Mouse (Mus musculus) G1E-ER4 (cell line): ENCODE results near the gene A730046J19Rik. TPM values are rescaled to one million over a fixed set of nuclear protein-coding genes. Genes with fewer than 3 reads are reported as not detected.

ENCODE experiments used
- GATA1 ChIP-seq: IDR thresholded peaks from one replicate; pipeline ENCODE4 v1.8.0; 2012; ENCODE audit warnings: low read length, inconsistent platforms
- polyA plus RNA-seq: library from polyadenylated mRNA; stranded (reverse); fragments of >175 nt; gene quantifications from 2 replicates; pipeline ENCODE4 v1.2.3, GENCODE M21; 2012

The A730046J19Rik gene
- polyA plus RNA-seq: not detected in 2 replicates

DNA sequence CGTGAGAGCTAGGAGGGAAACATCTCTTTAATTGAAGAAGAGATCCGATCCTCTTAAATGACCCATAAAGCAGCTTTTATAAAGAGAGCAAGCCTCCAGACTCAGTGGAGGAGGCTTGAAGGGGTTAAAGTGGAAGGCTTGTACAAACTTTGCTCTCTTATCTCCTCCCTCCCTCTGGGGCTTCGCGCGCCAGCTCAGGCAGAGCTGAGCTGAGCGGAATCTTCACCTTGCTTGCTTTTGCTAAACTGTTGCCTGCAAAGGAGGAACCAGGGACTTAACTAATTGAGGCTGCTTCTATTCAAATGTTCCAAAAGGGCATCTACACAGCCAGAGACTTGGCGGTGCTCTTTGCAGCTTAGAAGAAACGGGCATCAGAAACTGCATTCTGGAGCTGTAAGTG lies at the start of gene A730046J19Rik:
Gene A730046J19Rik (plus strand): TSS at position 173 of the 400 bp plus-strand sequence.
- TF ChIP-seq GATA1: no peak

DNA sequence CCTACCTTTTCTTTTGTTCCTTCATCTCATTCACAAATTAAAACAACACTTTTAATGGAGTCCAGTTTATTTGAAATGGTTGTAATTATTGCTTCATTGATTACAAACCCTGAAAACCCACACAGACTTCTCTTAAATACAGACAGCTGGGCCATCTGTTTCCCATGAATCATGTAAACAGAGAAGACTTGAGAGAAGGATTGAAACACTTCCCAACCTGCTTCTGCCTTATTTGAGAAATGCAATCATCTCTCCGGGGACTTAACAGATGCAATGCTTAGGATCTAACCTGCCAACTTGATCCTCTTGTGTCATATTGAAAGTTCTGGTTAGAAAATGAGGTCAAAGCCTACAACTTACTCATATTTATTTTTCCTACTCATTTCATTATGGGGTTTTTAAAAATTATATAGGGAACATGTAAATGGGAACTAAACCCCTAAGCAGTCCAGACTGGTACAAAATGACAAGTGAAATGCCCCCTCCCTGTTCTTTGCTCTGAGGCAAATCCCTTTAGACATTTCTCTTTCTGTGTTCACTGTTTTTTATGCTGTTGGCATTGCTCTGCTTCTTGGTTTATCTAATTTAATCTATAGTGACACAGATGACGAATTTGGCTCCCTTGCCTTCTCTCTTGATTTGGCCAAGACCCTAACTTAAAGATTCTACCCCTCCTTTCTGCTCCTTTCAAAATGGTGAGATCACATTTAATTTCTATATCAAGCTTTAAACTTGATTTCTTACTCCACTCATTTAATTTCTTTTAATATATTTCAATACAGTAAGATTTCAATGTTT lies 48.7 kb upstream of the A730046J19Rik start:
- TF ChIP-seq GATA1: no peak

DNA sequence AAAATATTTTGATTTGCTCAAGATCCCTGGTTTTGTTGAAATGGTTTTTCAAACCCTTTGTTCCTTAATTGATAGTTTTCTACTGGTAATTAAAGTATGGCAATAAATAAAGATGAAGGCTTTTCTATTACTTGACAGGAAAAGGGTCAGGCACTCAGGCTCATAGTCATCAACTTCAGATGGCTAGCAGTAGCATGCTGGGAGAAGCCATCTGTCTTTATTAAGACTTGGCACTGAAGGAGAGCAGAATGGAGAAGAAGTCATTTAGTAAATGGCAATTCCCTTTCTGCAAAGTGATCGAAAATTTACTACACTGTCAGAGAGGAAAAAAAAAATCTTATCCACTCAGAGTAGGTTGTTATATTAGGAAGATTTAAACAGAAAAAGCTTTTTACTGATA lies 17.2 kb upstream of the A730046J19Rik start:
- no peak for TF ChIP-seq GATA1

DNA sequence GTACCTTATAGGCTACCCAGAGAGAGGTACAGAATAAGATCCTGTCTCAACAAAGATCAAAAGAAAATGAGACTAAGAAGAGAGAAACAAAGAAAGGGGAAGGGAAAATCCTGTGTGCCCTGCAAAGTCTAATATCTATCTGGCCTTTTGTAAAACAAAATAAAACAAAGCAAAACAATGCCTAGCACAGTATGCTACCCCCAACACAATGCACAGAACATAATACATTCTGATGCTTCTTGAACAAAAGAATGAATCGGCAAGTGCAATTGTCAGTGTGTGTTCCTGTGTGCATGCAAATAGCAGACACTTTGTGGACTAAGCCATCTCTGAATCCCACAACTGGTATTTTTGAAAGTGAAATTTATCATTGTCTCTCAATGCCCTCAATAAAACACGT lies 3.5 kb upstream of the A730046J19Rik start:
- no peak for TF ChIP-seq GATA1

DNA sequence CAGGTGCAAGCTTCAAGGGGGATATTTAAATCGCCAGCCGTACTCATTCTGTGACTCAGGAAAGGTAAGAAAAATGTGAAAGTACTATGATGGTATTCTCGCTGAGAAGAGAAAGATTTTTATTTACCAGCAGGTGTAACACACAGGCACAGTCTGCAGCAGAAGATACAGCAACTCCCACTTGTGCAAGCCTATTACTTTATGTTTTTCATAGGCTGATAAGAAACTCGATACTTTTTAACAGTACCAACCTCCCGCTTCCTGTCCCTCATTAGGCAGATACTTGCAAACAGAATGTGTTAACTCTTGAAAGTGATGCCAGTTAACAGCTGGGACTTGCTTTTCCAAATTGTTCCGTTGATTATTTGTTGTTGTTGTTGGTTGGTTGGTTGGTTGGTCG lies 616 bp downstream of the A730046J19Rik start:
- no peak for TF ChIP-seq GATA1

DNA sequence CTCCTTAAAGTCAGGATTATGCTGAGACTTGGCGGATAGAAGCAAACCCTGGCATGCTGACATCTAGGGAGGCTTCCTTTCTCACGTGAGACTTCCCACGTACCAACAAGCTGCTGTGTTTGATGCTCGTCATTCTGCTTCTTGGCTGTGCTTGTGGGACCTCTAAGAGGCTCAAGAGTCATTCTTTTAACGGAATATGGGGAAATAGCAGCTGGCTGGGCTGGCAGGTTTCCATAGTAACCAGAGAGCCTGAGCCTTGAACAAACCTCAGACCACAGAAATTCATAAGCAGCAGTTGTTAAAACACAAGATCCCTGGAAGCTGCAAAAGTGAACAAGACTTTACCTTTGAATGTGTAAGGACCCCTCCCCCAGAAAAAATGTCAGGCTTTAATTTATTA lies 9.4 kb downstream of the A730046J19Rik start:
- no peak for TF ChIP-seq GATA1

Other genes with a start within 250 kb of the A730046J19Rik start
- gene Dcx, start 220.4 kb upstream of the A730046J19Rik start, polyA plus RNA-seq: not detected in 2 replicates
- gene Alg13, start 164.1 kb downstream of the A730046J19Rik start, polyA plus RNA-seq: 2.1 and 11.3 TPM in 2 replicates